Mouse (Mus musculus) cerebellum, postnatal 14 days (tissue): ENCODE measurements at regions not wholly inside any gene's neighbourhood (a gene's known extent, or its start where the extent isn't known, plus 50 kb on each side); places are given as distances from the start of the nearest gene placed in this dataset.

Experiments
- DNase-seq, 2 experiments: peaks; one replicate each; pipeline ENCODE4 v3.0.0; 2021; ENCODE audit warnings: mixed read lengths in 2 of 2

- no peak for DNase-seq
These were observed 102.6 kb downstream of the Cnga2 start for GRCm38 (mm10) chrX:72094202-72094601.

DNA sequence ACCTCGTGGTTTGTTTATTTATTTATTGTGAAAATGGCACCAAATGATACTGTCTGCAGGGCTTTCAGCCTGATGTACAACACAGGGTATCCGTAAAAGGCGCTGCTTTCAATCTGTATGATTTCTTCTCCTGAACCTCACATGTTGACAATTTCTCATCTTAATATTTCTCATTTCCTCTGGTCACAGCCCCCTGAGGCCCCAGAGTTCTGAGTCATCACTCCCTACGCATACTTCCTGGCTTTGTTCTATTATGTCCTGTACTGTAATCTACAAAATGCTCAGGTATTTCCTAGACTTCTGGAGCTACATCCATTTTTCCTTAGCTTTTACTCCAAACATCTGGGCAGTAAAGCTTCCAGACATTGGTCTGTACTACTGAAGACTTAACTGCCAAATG, 103.0 kb downstream of the Cnga2 start:
- no peak for DNase-seq

DNA sequence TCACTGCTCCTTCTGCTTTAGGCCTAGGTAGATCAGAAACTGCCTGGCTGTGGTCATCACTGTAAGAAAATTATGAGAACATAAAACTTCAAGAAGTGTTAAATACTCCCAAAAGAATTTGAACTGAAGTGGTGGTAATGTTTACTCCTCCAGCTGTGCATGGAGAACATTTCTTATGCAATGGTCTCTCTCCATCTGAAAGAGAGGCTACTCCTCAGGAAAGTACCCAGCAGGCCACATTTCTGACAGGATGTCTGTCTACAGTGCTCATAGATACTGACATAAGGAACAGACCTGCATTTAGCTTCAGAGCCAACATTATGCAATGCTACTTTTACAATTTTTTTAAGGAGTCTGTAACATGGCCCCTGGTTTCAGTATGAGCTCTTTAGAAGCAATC, 79.9 kb upstream of the Magea4 start:
- DNase-seq = no peak

- peak; percentile 39 to 62 for DNase-seq
These were observed 52.7 kb upstream of the Magea4 start for GRCm38 (mm10) chrX:72169146-72169545.
